Mouse (Mus musculus): ENCODE results near the gene T2. TPM values are rescaled to one million over a fixed set of nuclear protein-coding genes. Genes with fewer than 3 reads are reported as not detected.

Gene T2
- polyA plus RNA-seq, 1 experiment from 2014 or later, result 0.50 TPM

- WGBS, result 30% methylated on average over 5 of the region's 5 CpGs
Observed at GRCm38 (mm10) chr17:8421517-8421916, 65.7 kb downstream of the T2 start.

GRCm38 (mm10) chr17:8423283-8423682 is 67.5 kb downstream of the T2 start:
- peak; percentile 64 for TF ChIP-seq CTCF (IDR thresholded peaks at IDR 0.05; ENCODE audit: low read depth)
- ATAC-seq (replicated peaks; ENCODE audit: low FRiP score, low read depth), result no peak
- no peak overlapping the region for H3K9ac ChIP-seq (ENCODE audit: low read depth, low read length)
- WGBS, result 65% methylated on average over 2 of the region's 2 CpGs
- H3K27ac ChIP-seq, result no peak overlapping the region
- H3K4me3 ChIP-seq (replicated peaks; ENCODE audit: low read depth, low read length), result no peak overlapping the region
- DNase-seq (ENCODE audit: low spot score), result no peak
- H3K27me3 ChIP-seq (ENCODE audit: insufficient read depth, low read length), result 0 out of 2 replicates have a peak, but pooled peaks cover 3% of the 10 kb centered on the region
- H3K4me2 ChIP-seq (ENCODE audit: low read length), result no peak overlapping the region
- H3K4me1 ChIP-seq (replicated peaks; ENCODE audit: insufficient read depth, low read length), result no peaks in the 10 kb centered on the region
- no peaks in the 10 kb centered on the region for H3K36me3 ChIP-seq (ENCODE audit: insufficient read depth, low read length)
- no peaks in the 10 kb centered on the region for H3K9me3 ChIP-seq (replicated peaks; ENCODE audit: low read length)

More at GRCm38 (mm10) chr17:8421517-8421916, 65.7 kb downstream of the T2 start:
- no peaks in the 10 kb centered on the region for H3K27me3 ChIP-seq (ENCODE audit: insufficient read depth, low read length)
- ATAC-seq (replicated peaks; ENCODE audit: low FRiP score, low read depth), result no peak
- no peaks in the 10 kb centered on the region for H3K36me3 ChIP-seq (ENCODE audit: insufficient read depth, low read length)
- H3K4me1 ChIP-seq (replicated peaks; ENCODE audit: insufficient read depth, low read length), result no peaks in the 10 kb centered on the region
- H3K27ac ChIP-seq, result no peak overlapping the region
- no peak overlapping the region for H3K4me2 ChIP-seq (ENCODE audit: low read length)
- no peak for DNase-seq (ENCODE audit: low spot score)
- TF ChIP-seq CTCF (IDR thresholded peaks at IDR 0.05; ENCODE audit: low read depth), result no peak
- no peak overlapping the region for H3K9ac ChIP-seq (ENCODE audit: low read depth, low read length)
- H3K4me3 ChIP-seq (replicated peaks; ENCODE audit: low read depth, low read length), result no peak overlapping the region
- no peaks in the 10 kb centered on the region for H3K9me3 ChIP-seq (replicated peaks; ENCODE audit: low read length)

- no peak for DNase-seq (ENCODE audit: low spot score)
- no peak for TF ChIP-seq CTCF (IDR thresholded peaks at IDR 0.05; ENCODE audit: low read depth)
Observed at GRCm38 (mm10) chr17:8429436-8429835, 73.6 kb downstream of the T2 start.

GRCm38 (mm10) chr17:8429896-8430295 is 74.1 kb downstream of the T2 start:
- Histone ChIP-seq H3K9me3 (replicated peaks; ENCODE audit: low read length) (no peaks in the 10 kb centered on the region), H3K9ac (ENCODE audit: low read depth, low read length) (no peak overlapping the region), H3K27me3 (ENCODE audit: insufficient read depth, low read length) (peaks cover 67% of the 10 kb centered on the region), H3K27ac (no peak overlapping the region), H3K4me3 (replicated peaks; ENCODE audit: low read depth, low read length) (no peak overlapping the region), H3K4me2 (ENCODE audit: low read length) (no peak overlapping the region), H3K36me3 (ENCODE audit: insufficient read depth, low read length) (no peaks in the 10 kb centered on the region), H3K4me1 (replicated peaks; ENCODE audit: insufficient read depth, low read length) (peaks cover 12% of the 10 kb centered on the region; the same call in 1 of the 2 replicates)
- DNase-seq (ENCODE audit: low spot score), result no peak
- 6% methylated on average over 5 of the region's 5 CpGs for WGBS
- no peak for TF ChIP-seq CTCF (IDR thresholded peaks at IDR 0.05; ENCODE audit: low read depth)
- ATAC-seq (replicated peaks; ENCODE audit: low FRiP score, low read depth), result no peak

More at GRCm38 (mm10) chr17:8429436-8429835, 73.6 kb downstream of the T2 start:
- peaks cover 12% of the 10 kb centered on the region; the same call in 1 of the 2 replicates for H3K4me1 ChIP-seq (replicated peaks; ENCODE audit: insufficient read depth, low read length)
- no peak for ATAC-seq (replicated peaks; ENCODE audit: low FRiP score, low read depth)
- no peaks in the 10 kb centered on the region for H3K9me3 ChIP-seq (replicated peaks; ENCODE audit: low read length)
- no peak overlapping the region for H3K27ac ChIP-seq
- no peak overlapping the region for H3K4me3 ChIP-seq (replicated peaks; ENCODE audit: low read depth, low read length)
- H3K9ac ChIP-seq (ENCODE audit: low read depth, low read length), result no peak overlapping the region
- 3% methylated on average over 16 of the region's 16 CpGs for WGBS
- no peaks in the 10 kb centered on the region for H3K36me3 ChIP-seq (ENCODE audit: insufficient read depth, low read length)
- H3K27me3 ChIP-seq (ENCODE audit: insufficient read depth, low read length), result peaks cover 63% of the 10 kb centered on the region
- H3K4me2 ChIP-seq (ENCODE audit: low read length), result no peak overlapping the region

GRCm38 (mm10) chr17:8432179-8432800 is 76.5 kb downstream of the T2 start:
- Histone ChIP-seq H3K27me3 (ENCODE audit: insufficient read depth, low read length) (peaks cover 87% of the 10 kb centered on the region), H3K36me3 (ENCODE audit: insufficient read depth, low read length) (no peaks in the 10 kb centered on the region), H3K9ac (ENCODE audit: low read depth, low read length) (no peak overlapping the region), H3K9me3 (replicated peaks; ENCODE audit: low read length) (no peaks in the 10 kb centered on the region), H3K4me3 (replicated peaks; ENCODE audit: low read depth, low read length) (0 out of 2 replicates have a peak overlapping the region, but pooled peaks have one; percentile 7), H3K27ac (no peak overlapping the region), H3K4me2 (ENCODE audit: low read length) (no peak overlapping the region), H3K4me1 (replicated peaks; ENCODE audit: insufficient read depth, low read length) (peaks cover 12% of the 10 kb centered on the region; the same call in 1 of the 2 replicates)
- no peak for ATAC-seq (replicated peaks; ENCODE audit: low FRiP score, low read depth)
- DNase-seq (ENCODE audit: low spot score), result no peak
- 3% methylated on average over 17 of the region's 17 CpGs for WGBS
- no peak for TF ChIP-seq CTCF (IDR thresholded peaks at IDR 0.05; ENCODE audit: low read depth)

GRCm38 (mm10) chr17:8433121-8433977 is 77.6 kb downstream of the T2 start:
- Histone ChIP-seq H3K9ac (ENCODE audit: low read depth, low read length) (no peak overlapping the region), H3K4me1 (replicated peaks; ENCODE audit: insufficient read depth, low read length) (peaks cover 12% of the 10 kb centered on the region; the same call in 1 of the 2 replicates), H3K27ac (no peak overlapping the region), H3K9me3 (replicated peaks; ENCODE audit: low read length) (no peaks in the 10 kb centered on the region), H3K4me2 (ENCODE audit: low read length) (peak overlapping the region; percentile 45), H3K27me3 (ENCODE audit: insufficient read depth, low read length) (peaks cover 88% of the 10 kb centered on the region), H3K4me3 (replicated peaks; ENCODE audit: low read depth, low read length) (peak overlapping the region; percentile 15; the same call in 1 of the 2 replicates), H3K36me3 (ENCODE audit: insufficient read depth, low read length) (no peaks in the 10 kb centered on the region)
- ATAC-seq (replicated peaks; ENCODE audit: low FRiP score, low read depth) (no peak), DNase-seq (ENCODE audit: low spot score) (no peak)
- TF ChIP-seq CTCF (IDR thresholded peaks at IDR 0.05; ENCODE audit: low read depth), result no peak
- WGBS, result under 1% methylated on average over 52 of the region's 52 CpGs
